Mouse (Mus musculus) forebrain, postnatal 0 days (tissue): Measurements from ENCODE around the gene Nav3. TPM values are rescaled to one million over a fixed set of nuclear protein-coding genes. Genes with fewer than 3 reads are reported as not detected.
A peak's percentile ranks its signal among the peaks of the same experiment; 100 is the strongest.

ENCODE experiments used
- ATAC-seq: fragments of 200-750 bp; cut with Nextera tagmentation; 2 replicates; pipeline ENCODE4 v1.8.0; 2017; ENCODE audit warnings: mild to moderate bottlenecking, moderate library complexity
- DNase-seq: peaks from one replicate; pipeline ENCODE4 v3.0.0-alpha.2; 2015
- H3K27ac ChIP-seq: fragments of 300-500 bp; sonication (generic); 2 replicates; pipeline ENCODE4 v1.5.1; 2014; ENCODE audit warnings: low read depth, mild to moderate bottlenecking, antibody characterized with exemption, low read length, moderate library complexity, mixed read lengths
- H3K27me3 ChIP-seq: fragments of 300-500 bp; sonication (generic); 2 replicates; pipeline ENCODE4 v1.6.1; 2014; ENCODE audit warnings: mild to moderate bottlenecking, low read length, mixed read lengths; ENCODE audit not compliant: insufficient read depth
- H3K36me3 ChIP-seq: fragments of 300-500 bp; sonication (generic); 2 replicates; pipeline ENCODE4 v1.6.1; 2014; ENCODE audit warnings: mild to moderate bottlenecking, moderate library complexity; ENCODE audit not compliant: insufficient read depth
- H3K4me1 ChIP-seq: fragments of 300-500 bp; sonication (generic); 2 replicates; pipeline ENCODE4 v1.6.1; 2014; ENCODE audit warnings: antibody characterized with exemption; ENCODE audit not compliant: insufficient read depth
- H3K4me2 ChIP-seq: fragments of 300-500 bp; sonication (generic); 2 replicates; pipeline ENCODE4 v1.6.1; 2014; ENCODE audit warnings: low read depth, mild to moderate bottlenecking, moderate library complexity
- H3K4me3 ChIP-seq: fragments of 300-500 bp; sonication (generic); 2 replicates; pipeline ENCODE4 v1.5.1; 2014; ENCODE audit warnings: low read depth, low read length, mixed read lengths
- H3K9ac ChIP-seq: fragments of 300-500 bp; sonication (generic); 2 replicates; pipeline ENCODE4 v1.6.1; 2014; ENCODE audit warnings: mild to moderate bottlenecking
- H3K9me3 ChIP-seq: fragments of 300-500 bp; sonication (generic); 2 replicates; pipeline ENCODE4 v1.6.1; 2016; ENCODE audit warnings: low read length
- CTCF ChIP-seq: sonication (generic); IDR thresholded peaks from 2 replicates; pipeline ENCODE4 v1.5.1; 2016; ENCODE audit warnings: antibody characterized with exemption, control low read depth, low read depth
- WGBS: fragments of 180-500 bp; shearing (Covaris S2); extraction: QIAGEN DNeasy Blood & Tissue Kit; methylation state at CpG from one replicate; pipeline ENCODE4 v1.1.7; 2014; 5-methylcytosine and 5-hydroxymethylcytosine counted together
- polyA plus RNA-seq: library from polyadenylated mRNA; unstranded; fragments of >200 nt; fragmentation: Nextera tagmentation; extraction: Ambion mirVana; gene quantifications from 2 replicates; pipeline ENCODE4 v1.2.1, GENCODE M21; 2015
- total RNA-seq: library from RNA; depleted of rRNA; stranded (reverse); fragments of >200 nt; gene quantifications from 2 replicates; pipeline ENCODE4 v1.2.3, GENCODE M21; 2014

Gene Nav3
- total and polyA plus RNA-seq, 2 experiments from 2014 or later, result 20.1 to 119 TPM

DNA sequence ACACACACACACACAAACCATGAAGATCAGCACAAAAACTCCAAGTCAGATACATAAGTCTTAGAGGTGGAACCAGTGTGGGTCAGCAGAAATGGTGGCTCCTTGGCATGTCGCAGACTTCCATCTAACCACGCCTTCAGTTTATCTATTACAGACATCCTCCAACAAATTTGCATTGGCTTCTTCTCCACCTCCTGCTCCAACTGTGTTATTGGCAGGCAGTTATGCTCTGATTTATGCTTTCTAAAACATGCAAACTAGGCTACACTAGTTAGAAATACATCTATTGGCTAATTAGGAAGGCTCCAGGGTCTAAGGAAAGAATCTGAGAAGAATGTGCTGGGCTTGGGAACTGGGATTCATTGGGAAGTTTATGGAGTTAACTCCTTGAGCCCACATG lies 75.2 kb downstream of the Nav3 start:
- WGBS, result 52% methylated on average over 2 of the region's 2 CpGs
- H3K9ac ChIP-seq, result no peak overlapping the region
- no peaks in the 10 kb centered on the region for H3K36me3 ChIP-seq
- H3K4me3 ChIP-seq, result no peak overlapping the region
- peaks cover 7% of the 10 kb centered on the region for H3K4me1 ChIP-seq
- H3K9me3 ChIP-seq, result no peaks in the 10 kb centered on the region
- no peaks in the 10 kb centered on the region for H3K27me3 ChIP-seq
- H3K27ac ChIP-seq, result no peak overlapping the region
- TF ChIP-seq CTCF, result no peak
- H3K4me2 ChIP-seq, result no peak overlapping the region
- DNase-seq, result peak; percentile 72
- ATAC-seq, result peak; percentile 76

DNA sequence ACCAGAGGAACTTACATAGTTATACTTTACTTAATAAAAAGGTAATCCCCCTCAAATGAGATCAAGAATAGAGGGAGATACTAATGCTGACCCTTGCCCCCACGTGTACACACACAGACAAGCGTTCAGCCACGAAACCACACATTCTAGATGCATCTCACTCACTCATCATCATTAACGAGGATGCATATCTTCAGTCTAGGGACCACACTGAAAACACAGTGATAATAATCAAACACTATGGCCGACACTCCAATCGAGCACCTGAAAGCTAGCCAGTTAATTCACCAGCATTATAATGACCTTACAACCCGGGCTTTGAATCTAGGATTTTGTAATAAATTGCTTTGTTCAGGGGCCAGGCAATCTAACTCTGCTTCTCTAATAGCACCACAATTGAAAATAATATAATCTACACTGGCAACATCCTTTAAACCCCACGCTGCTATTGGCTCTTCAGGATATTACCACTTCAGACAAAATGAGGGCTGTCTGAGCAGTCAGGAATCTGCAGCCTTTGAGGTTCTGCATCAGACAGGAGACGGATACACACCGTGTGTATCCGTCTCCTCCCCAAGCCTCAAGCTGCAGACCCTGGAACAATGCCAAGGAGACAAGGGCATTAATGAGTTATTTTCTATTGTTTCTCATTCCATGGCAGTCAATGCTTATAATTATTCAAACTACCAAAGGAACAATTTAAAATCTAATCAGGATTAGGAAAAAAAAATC lies 83.1 kb downstream of the Nav3 start:
- Histone ChIP-seq H3K27ac (peak overlapping the region; percentile 67; the same call in 1 of the 2 replicates), H3K27me3 (no peaks in the 10 kb centered on the region), H3K36me3 (no peaks in the 10 kb centered on the region), H3K4me2 (0 out of 2 replicates have a peak overlapping the region, but pooled peaks have one; percentile 19), H3K4me3 (no peak overlapping the region), H3K4me1 (peaks cover 3% of the 10 kb centered on the region), H3K9me3 (no peaks in the 10 kb centered on the region), H3K9ac (no peak overlapping the region)
- DNase-seq (peak; percentile 55), ATAC-seq (peak; percentile 91)
- 16% methylated on average over 11 of the region's 11 CpGs for WGBS
- TF ChIP-seq CTCF, result no peak

- no peak overlapping the region for H3K4me2 ChIP-seq
- peak; percentile 44 for DNase-seq
- H3K4me1 ChIP-seq, result no peaks in the 10 kb centered on the region
- H3K27ac ChIP-seq, result no peak overlapping the region; the same call in 1 of the 2 replicates
- no peaks in the 10 kb centered on the region for H3K36me3 ChIP-seq
- no peak overlapping the region for H3K9ac ChIP-seq
- no peak overlapping the region for H3K4me3 ChIP-seq
- H3K27me3 ChIP-seq, result no peaks in the 10 kb centered on the region
- WGBS, result 56% methylated on average over 7 of the region's 7 CpGs
- TF ChIP-seq CTCF, result no peak
- H3K9me3 ChIP-seq, result no peaks in the 10 kb centered on the region
- ATAC-seq, result peak; percentile 73; the same call in 1 of the 2 replicates
These were observed 103.9 kb downstream of the Nav3 start for GRCm38 (mm10) chr10:110352148-110352547.

- WGBS, result 79% methylated on average over 5 of the region's 5 CpGs
- Histone ChIP-seq H3K4me2 (no peak overlapping the region), H3K4me1 (no peaks in the 10 kb centered on the region), H3K27me3 (no peaks in the 10 kb centered on the region), H3K27ac (no peak overlapping the region), H3K4me3 (no peak overlapping the region), H3K36me3 (no peaks in the 10 kb centered on the region), H3K9me3 (no peaks in the 10 kb centered on the region), H3K9ac (no peak overlapping the region)
- no peak for ATAC-seq
- DNase-seq, result no peak
- no peak for TF ChIP-seq CTCF
These were observed 126.0 kb downstream of the Nav3 start for GRCm38 (mm10) chr10:110330030-110330429.

- TF ChIP-seq CTCF, result no peak
- no peak for DNase-seq
- WGBS, result 21% methylated on average over 5 of the region's 5 CpGs
These were observed 126.4 kb downstream of the Nav3 start for GRCm38 (mm10) chr10:110329629-110330028.

GRCm38 (mm10) chr10:110322082-110322632 lies 133.8 kb downstream of the Nav3 start:
- ATAC-seq (no peak), DNase-seq (no peak)
- no peaks in the 10 kb centered on the region for H3K36me3 ChIP-seq
- no peak overlapping the region for H3K4me2 ChIP-seq
- no peak for TF ChIP-seq CTCF
- no peaks in the 10 kb centered on the region for H3K9me3 ChIP-seq
- no peak overlapping the region for H3K4me3 ChIP-seq
- no peak overlapping the region for H3K9ac ChIP-seq
- no peak overlapping the region for H3K27ac ChIP-seq
- 63% methylated on average over 6 of the region's 6 CpGs for WGBS
- no peaks in the 10 kb centered on the region for H3K4me1 ChIP-seq
- H3K27me3 ChIP-seq, result no peaks in the 10 kb centered on the region

More at GRCm38 (mm10) chr10:110329629-110330028, 126.4 kb downstream of the Nav3 start:
- Histone ChIP-seq H3K27me3 (no peaks in the 10 kb centered on the region), H3K4me2 (no peak overlapping the region), H3K27ac (no peak overlapping the region), H3K4me1 (no peaks in the 10 kb centered on the region), H3K9ac (no peak overlapping the region), H3K4me3 (no peak overlapping the region), H3K9me3 (no peaks in the 10 kb centered on the region), H3K36me3 (no peaks in the 10 kb centered on the region)
- ATAC-seq, result no peak

DNA sequence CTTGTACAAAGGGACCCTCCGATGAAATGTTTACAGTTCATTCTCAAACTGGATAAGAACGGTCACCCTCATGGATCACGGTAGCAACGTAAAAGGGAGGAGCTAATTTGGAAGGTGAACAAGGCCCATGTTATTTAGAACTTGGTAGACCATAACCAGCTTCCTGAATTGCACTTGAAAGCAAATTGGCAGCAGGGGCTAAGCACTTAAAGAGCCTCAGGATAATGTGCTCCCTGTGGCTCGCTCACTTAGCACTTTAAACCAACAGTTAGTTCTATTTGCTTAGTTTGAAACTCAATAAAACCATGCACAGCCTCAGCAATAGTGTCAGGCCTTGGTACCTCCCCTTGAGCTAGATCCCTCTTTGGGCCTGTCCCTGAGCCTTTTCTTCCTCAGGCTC lies 138.7 kb downstream of the Nav3 start:
- Histone ChIP-seq H3K4me1 (no peaks in the 10 kb centered on the region), H3K4me3 (no peak overlapping the region), H3K27me3 (no peaks in the 10 kb centered on the region), H3K27ac (no peak overlapping the region), H3K36me3 (no peaks in the 10 kb centered on the region; the same call in 1 of the 2 replicates), H3K9ac (no peak overlapping the region), H3K4me2 (no peak overlapping the region), H3K9me3 (no peaks in the 10 kb centered on the region)
- WGBS, result 79% methylated on average over 5 of the region's 5 CpGs
- DNase-seq (no peak), ATAC-seq (no peak)
- no peak for TF ChIP-seq CTCF
